Mouse (Mus musculus) yolk sac, embryonic 10.5 days (tissue): ENCODE results near the gene Dab2.

Experiments
- DNase-seq: peaks from one replicate; pipeline ENCODE4 v3.0.0-alpha.2; 2017; ENCODE audit warnings: low spot score

Dab2 gene

GRCm38 (mm10) chr15:6391886-6392285, 92.3 kb downstream of the Dab2 start:
- no peak for DNase-seq

DNA sequence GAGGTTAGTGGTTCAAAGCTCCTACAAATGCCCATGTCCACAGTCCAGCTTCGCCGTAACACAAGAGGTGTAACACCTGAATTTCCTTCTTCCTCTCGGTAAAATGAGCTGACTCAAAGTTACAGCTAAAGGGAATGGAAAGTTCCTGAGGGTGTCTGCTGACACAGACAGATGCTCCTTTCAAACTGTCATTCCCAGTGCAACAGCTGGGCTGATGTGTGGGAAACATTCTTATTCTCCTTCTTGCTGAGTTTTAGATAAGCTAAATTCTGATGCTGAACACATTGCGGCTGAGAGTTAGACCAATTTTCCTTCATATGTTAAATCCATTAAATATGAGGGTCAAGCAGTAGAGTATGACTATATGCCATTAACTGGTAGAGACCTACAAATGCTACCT, 94.0 kb downstream of the Dab2 start:
- no peak for DNase-seq

GRCm38 (mm10) chr15:6398211-6398610, 98.6 kb downstream of the Dab2 start:
- DNase-seq, result no peak

- no peak for DNase-seq
Measured at GRCm38 (mm10) chr15:6398881-6399280, 99.3 kb downstream of the Dab2 start.

- DNase-seq, result no peak
Measured at GRCm38 (mm10) chr15:6400115-6400514, 100.5 kb downstream of the Dab2 start.

DNA sequence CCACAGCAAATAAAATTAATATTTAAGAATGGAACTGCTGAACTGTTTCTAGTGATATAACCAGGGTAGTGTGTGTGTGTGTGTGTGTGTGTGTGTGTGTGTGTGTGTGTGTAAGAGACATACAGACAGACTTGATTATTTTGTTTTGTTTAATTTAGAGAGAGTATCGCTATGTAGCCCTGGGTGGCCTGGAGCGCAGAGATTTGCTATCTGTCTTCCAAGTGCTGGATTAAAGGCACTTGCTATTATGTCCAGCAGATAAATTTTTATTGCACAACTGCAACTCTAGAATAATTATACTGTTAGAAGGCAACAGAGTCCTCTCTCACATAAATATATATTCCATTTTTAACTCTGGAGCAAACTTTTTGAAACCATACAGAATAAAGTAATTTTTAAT, 102.8 kb downstream of the Dab2 start:
- no peak for DNase-seq

DNA sequence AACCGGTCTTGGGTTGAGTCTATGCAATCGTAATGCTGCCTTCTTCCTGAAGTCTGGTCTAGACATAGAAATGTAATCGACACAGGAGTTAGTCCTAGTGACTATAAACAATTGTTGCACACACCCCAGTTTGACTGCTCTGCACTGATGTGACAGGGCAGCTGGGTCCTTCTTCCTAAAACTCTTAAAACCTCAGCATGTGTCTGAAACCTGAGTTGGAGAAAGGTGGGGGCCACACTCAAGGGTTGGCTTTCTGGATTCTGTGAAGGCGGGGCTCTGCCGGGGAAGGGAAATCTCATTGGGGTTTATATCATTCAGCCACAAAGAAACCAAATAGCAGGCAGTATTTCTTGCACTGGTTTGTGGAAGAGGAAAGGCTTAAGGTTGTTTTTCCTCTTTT, 104.6 kb downstream of the Dab2 start:
- no peak for DNase-seq

DNA sequence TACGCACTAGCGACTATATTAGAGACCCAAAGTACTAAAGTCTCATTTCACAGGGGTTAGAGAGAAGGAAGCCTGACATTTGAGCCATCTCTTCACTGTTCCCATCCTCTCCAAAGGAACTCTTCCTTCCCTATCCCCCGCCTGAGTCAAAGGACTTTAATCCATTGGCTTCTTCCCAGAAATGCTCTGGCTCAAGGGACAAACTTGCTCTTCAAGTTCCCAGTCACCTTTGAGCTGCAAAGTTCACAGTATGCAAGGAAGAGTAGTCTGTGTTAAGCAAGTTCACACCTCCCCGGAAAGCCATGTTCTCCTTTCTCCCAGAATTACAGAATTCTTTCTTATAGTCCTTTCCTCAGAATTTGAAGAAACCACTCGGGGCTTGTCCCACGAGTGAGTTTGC, 107.2 kb downstream of the Dab2 start:
- DNase-seq, result no peak

DNA sequence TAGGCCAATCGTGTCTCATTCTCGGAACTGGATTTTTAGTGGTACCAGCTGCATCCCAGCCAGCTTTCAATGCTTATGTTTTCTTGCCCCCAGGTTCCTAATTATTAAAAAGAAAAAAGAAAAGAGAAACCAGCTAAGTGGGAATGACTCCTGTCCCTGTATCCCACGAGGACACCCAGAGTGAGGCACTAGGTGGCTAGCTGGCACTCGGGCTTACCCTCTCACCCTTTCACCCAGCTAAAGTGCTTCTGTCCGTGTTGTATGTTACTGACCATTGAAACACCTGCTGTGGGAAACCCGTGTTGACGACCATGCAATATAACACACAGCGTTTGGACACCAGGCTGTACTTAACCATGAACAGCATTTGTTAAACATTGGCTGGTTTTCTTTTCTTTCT, 109.4 kb downstream of the Dab2 start:
- no peak for DNase-seq

DNA sequence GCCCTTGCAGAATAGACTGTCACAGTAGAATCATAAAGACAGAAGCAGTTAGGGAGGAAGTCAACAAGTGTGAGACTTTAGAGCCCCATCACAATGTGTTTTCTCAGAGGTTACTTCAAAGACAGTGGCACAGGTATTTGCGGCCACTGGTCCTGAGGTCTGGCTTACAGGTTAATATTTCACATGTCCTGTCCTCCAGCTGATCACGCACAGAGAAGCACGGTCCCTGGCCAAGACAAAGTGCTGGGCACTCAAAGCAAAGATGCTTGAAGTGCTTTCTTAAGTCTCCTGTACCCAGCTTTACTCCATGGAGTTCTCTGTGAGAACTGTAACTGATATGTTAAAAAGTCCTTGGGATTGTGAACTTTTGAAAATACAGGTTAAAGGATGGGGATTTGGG, 110.6 kb downstream of the Dab2 start:
- DNase-seq, result no peak

- DNase-seq, result no peak
Measured at GRCm38 (mm10) chr15:6411334-6411733, 111.7 kb downstream of the Dab2 start.

- no peak for DNase-seq
Measured at GRCm38 (mm10) chr15:6415317-6415716, 115.7 kb downstream of the Dab2 start.

GRCm38 (mm10) chr15:6431777-6432176, 132.2 kb downstream of the Dab2 start:
- no peak for DNase-seq

GRCm38 (mm10) chr15:6432411-6432810, 132.8 kb downstream of the Dab2 start:
- no peak for DNase-seq

DNA sequence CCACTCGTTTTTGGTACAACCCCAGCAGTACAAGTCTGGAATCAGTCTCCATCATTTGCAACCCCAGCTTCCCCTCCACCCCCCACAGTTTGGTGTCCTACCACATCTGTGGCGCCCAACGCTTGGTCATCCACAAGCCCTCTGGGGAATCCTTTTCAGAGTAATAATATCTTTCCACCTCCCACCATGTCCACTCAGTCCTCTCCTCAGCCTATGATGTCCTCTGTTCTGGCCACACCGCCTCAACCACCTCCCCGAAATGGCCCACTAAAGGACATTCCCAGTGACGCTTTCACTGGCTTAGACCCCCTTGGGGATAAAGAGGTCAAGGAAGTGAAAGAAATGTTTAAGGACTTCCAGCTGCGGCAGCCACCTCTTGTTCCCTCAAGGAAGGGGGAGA, 135.7 kb downstream of the Dab2 start:
- DNase-seq, result no peak

DNA sequence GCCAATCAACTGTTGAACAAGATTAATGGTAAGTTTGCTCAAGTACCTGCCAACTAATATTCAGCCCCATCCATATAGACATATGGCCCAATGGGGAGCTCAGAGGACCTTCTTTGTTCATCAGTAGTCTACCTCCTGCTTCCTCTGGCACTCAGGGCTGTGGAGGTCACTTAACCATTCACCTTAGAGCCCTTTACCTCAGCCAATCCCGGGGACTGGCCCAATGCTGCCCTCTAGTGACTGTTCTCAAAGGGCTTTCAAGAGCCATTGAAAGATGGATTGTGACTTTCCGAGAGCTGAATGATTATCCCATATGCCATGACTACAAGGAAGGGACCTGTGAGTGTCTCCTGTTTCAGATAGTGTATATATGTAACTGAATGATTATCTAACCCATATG, 136.2 kb downstream of the Dab2 start:
- DNase-seq, result no peak

- DNase-seq, result no peak
Measured at GRCm38 (mm10) chr15:6438685-6439084, 139.1 kb downstream of the Dab2 start.

DNA sequence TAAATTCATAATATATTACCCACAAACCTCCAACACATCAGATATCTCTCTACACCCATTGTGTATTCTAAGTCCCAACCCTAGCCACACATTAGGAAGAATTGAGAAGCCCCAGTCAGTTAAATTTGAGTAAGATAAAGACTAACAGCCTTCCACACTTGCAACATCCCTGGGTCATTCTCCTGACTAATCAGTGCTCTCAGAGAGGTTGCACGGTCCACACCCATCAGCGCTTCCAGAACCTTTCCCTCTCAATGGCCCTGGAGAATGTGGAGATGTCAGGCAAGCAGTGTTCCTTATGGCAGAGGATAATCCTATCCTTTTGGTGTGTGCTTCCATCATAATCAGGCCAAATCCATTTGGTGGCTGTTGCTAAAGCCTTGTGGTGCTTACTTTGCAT, 144.9 kb downstream of the Dab2 start:
- peak; percentile 60 for DNase-seq

GRCm38 (mm10) chr15:6445135-6445534, 145.5 kb downstream of the Dab2 start, which contains the start of gene C9:
C9 (plus strand) TSS chr15:6445327.
- peak; percentile 62 for DNase-seq

DNA sequence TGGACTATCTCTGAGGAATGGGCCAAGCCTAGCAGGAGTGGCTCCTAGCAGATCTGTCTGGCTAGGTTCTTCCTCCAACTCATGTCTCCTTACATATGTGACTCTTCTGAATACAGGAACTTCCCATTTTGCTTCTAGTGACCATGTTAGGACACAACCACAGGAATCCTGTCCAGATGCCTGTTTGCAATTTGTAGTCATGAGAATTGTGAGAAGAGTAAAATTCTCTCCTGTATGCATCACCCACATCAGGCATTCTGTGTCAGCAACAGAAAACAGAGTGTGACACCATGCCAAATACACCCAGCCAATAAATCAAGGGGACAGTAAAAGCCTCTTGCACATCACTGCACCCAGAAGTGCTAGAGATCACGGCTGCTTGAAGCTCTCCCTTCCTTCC, 146.6 kb downstream of the Dab2 start:
- no peak for DNase-seq

DNA sequence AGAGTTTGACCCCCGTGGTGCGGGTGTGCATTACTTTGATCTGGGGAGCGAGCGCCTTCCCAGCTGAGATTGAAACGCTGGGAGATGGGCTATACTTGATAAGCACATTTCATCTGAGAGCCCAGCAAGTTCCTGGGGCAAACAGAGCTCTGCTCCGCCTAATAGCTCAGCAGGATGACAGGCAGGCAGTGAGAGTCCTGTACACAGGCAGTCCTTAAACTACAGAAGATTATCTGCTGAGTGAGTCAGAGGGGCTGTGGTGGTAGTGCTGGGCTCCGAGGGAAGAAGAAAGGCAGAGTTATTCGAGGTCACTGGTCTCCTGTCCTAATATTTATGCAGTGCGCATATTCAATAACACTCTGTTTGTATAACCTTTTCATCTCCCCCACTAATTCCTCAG, 149.3 kb downstream of the Dab2 start:
- DNase-seq, result no peak

DNA sequence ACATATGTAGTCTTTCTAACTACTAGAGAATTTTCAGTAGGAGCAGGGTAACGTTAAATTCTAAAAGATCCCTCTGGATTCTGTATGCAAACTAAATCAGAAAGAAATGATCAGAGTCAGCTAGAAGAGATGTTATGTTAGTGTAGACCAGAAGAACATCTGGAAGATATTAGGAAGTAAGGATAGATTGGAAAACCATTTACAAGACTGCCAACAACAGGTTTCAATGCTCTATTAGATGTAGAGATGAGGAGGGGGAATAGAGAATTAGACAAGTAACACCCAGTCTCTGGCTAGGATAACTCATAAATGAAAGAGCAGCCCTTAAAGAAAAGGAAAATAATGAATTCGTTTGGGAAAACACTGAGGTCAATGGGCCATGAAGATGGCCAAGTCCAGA, 154.9 kb downstream of the Dab2 start:
- DNase-seq, result no peak

- DNase-seq, result no peak
Measured at GRCm38 (mm10) chr15:6461381-6461780, 161.8 kb downstream of the Dab2 start.

DNA sequence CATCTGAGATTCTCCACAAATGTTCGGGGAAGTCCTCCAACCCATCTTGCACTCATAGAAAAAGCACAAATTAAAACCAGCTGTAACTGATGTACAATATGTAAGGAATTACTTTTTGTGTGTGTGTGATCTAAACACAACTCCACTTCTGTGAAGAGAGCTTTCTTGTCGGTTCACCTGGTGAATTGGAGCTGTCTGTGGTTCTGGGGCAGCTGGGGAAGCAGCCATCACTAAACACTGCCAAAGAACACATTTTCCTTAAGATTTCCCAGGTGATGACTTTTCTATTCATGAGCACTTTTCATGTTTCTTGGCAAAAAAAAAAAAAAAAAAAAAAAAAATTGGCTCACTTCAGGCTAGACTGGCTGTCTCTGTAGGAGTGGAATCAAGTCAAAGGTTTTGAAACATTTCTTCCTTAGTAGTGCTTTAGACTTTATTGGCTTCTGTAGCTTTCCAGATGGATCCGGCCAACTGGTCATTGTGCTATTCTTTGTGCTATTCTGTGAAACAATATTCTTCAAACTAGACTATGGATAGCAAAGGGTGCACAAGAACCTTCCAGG, 163.9 kb downstream of the Dab2 start:
- DNase-seq, result no peak

- no peak for DNase-seq
Measured at GRCm38 (mm10) chr15:6466995-6467394, 167.4 kb downstream of the Dab2 start.
